Comparison of ENCODE assay signal across 9 mouse cellular contexts in genomic region chr1:128833096-128833715, GRCm38 (mm10).
DNase-seq lines count a peak whose midpoint lies in the region; ATAC-seq lines count a peak whose summit lies in the region.
"Had no signal": no experiment of that assay in that cellular context is flagged by ENCODE, and none has a peak within 500 bp of the region (broad histone marks: within the 10 kb centered on the region; RNA-seq: fewer than 3 reads in every experiment).

No protein-coding gene starts in this region.

- H3K27me3 ChIP-seq in hindbrain, embryonic 16.5 days (replicated peaks; ENCODE audit: control insufficient read depth, insufficient read depth, low read length): no peaks in the 10 kb centered on the region
- H3K27me3 ChIP-seq: embryonic facial prominence, embryonic 12.5 days; heart, embryonic 12.5 days had no signal

- H3K9ac ChIP-seq in hindbrain, embryonic 16.5 days (ENCODE audit: low read depth, low read length): no peak overlapping the region
- H3K9ac ChIP-seq: embryonic facial prominence, embryonic 12.5 days had no signal

- no peak overlapping the region for H3K27ac ChIP-seq in hindbrain, embryonic 16.5 days (ENCODE audit: low read depth, low read length)
- H3K27ac ChIP-seq: embryonic facial prominence, embryonic 12.5 days had no signal

- ATAC-seq in hindbrain, embryonic 16.5 days: peak; percentile 38
- ATAC-seq in inflammation-experienced regulatory T-cells, adult 6 months: no peak

- peak; percentile 78 for DNase-seq in heart, adult 11 months
- no peak for DNase-seq in heart, postnatal 4 days
- DNase-seq in 416B (ENCODE audit: low read depth): peak; percentile 68
- DNase-seq in CD4-positive helper T cell, adult 2 months (ENCODE audit: low read depth, low spot score): peak; percentile 15
- DNase-seq in urinary bladder, postnatal 25 days (ENCODE audit: low spot score): no peak

- H3K4me2 ChIP-seq in hindbrain, embryonic 16.5 days (ENCODE audit: low read length): no peak overlapping the region

- H3K36me3 ChIP-seq in hindbrain, embryonic 16.5 days (ENCODE audit: control insufficient read depth, insufficient read depth, low read length): no peaks in the 10 kb centered on the region
- H3K36me3 ChIP-seq: embryonic facial prominence, embryonic 12.5 days; heart, embryonic 12.5 days had no signal

- H3K4me3 ChIP-seq in hindbrain, embryonic 16.5 days (ENCODE audit: low read length): no peak overlapping the region
- H3K4me3 ChIP-seq: embryonic facial prominence, embryonic 12.5 days had no signal

- no peaks in the 10 kb centered on the region; the same call in none of the 2 replicates for H3K4me1 ChIP-seq in hindbrain, embryonic 16.5 days (ENCODE audit: control insufficient read depth, insufficient read depth, low read depth, low read length)

- WGBS in hindbrain, embryonic 16.5 days: 35% methylated on average over 11 of the region's 11 CpGs

- no peaks in the 10 kb centered on the region for H3K9me3 ChIP-seq in hindbrain, embryonic 16.5 days (ENCODE audit: control insufficient read depth, low read length)
- H3K9me3 ChIP-seq: embryonic facial prominence, embryonic 12.5 days; heart, embryonic 12.5 days had no signal

Comparison
In these comparisons a context has a peak if more than half of its experiments do, and no peak if none do; other contexts are left out.
1. DNase-seq: peak in heart, adult 11 months (single experiment), 416B (single experiment) and CD4-positive helper T cell, adult 2 months (single experiment); none in heart, postnatal 4 days (single experiment) and urinary bladder, postnatal 25 days (single experiment).